Mouse (Mus musculus) cerebellum, adult 2 months (tissue): ENCODE data around the gene Fahd2a.

Experiments used
- CTCF ChIP-seq: fragments of 200-500 bp; IDR thresholded peaks from 2 replicates; pipeline ENCODE4 v1.5.1; 2011; ENCODE audit warnings: low read depth, mild to moderate bottlenecking, control low read depth, low read length, moderate library complexity, borderline replicate concordance; ENCODE audit not compliant: insufficient read depth
- POLR2A ChIP-seq: fragments of 200-500 bp; IDR thresholded peaks from 2 replicates; pipeline ENCODE4 v1.6.1; 2011; ENCODE audit warnings: low read length, control low read depth, borderline replicate concordance; ENCODE audit not compliant: insufficient read depth

DNA sequence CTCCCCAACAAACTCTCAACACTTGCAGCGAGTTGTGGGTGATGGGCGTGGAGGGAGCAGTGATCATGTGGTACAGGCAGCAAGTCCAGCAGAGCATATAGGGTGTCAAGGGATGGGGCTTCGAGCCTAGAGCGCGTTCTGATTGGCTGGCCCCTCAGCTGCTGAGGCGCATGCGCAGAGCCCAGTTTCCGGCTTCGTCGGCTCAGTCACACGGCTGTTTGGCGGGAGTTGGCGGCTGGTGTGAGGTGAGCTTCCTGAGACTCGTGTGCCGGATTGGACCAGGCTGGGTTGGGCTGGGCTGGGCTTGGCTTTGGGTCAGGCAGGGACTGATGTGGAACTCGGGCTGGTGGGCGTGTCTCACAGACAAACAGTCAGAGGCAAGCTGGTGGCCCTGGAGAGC lies 19.4 kb downstream of the Fahd2a start, which contains the start of gene Gpat2:
- TF ChIP-seq POLR2A (no peak), CTCF (no peak)
